Mouse (Mus musculus) frontal cortex, postnatal 14 days (tissue): ENCODE results near the gene Col6a2.

Experiments
- DNase-seq, 2 experiments: peaks; one replicate each; pipeline ENCODE4 v3.0.0; 2022; ENCODE audit warnings: low spot score in 2 of 2

Col6a2 gene

GRCm38 (mm10) chr10:76636601-76637000 is 13.2 kb upstream of the Col6a2 start:
- no peak for DNase-seq

GRCm38 (mm10) chr10:76636026-76636425 is 12.6 kb upstream of the Col6a2 start:
- no peak for DNase-seq

- DNase-seq, result no peak
Observed at GRCm38 (mm10) chr10:76634584-76634983, 11.2 kb upstream of the Col6a2 start.

DNA sequence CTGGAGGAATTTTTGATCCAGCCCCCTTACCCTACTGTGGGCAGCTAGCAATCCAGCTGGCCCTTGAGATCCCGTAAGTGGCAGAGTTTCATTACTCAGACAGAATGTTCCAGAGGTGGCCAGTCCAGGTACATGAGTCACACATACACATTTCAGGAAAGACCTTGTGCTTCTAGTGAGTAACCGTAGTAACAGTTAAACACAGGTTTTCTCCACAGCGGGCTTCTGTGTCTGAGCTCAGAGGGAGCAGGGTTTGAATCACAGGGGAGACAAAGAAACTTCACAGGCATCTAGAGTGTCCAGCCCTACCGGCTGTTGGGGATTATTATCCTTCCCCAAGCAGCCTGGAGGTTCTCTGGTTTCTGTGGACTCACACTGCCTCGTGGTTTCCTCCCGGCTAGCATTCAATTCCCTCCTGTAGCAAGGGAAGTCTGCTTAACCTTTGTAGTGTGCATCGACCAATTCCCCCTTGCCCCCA is 10.7 kb upstream of the Col6a2 start:
- DNase-seq, result no peak

GRCm38 (mm10) chr10:76632630-76633029 is 9.2 kb upstream of the Col6a2 start:
- DNase-seq, result peak in 1 of 2 experiments; percentile 19

DNA sequence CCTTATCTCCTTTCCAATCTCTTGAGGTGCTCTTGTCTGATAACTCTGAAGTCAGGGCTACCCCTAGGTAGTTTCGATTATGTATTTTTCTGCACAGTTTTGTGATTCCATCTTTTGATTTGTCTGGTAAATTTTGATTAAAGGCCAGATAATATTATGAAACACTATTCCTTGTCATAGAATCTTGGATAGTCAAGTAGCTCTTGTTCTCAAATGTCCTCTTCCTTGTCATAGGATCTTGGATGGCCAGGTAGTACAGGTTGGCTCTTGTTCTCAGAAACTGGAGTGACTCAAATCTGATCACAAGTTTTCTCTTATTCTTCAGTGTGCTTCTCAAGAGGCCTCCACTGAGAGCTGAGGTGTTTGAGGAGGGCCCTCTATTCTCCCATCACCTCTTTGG is 7.2 kb upstream of the Col6a2 start:
- DNase-seq, result no peak

DNA sequence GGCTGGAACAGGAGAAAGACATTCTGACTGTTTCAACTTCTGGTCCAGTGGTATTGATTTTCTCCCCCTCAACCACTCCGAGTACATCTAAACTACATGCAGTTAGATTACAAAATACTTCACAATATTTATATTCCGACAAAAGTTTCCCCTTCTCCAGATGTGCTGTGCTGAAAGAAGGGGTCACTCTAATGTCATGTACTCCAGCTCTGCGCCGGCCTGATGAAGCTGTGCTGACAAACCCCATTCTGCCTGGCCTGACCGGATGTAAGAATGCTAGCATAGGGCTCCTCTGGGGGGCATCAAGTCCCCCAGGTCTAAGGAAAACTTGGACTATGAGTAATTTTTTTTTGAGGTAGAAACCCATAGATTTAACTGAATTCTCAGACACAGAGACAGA is 4.3 kb upstream of the Col6a2 start:
- DNase-seq, result no peak

- no peak for DNase-seq
Observed at GRCm38 (mm10) chr10:76624903-76625302, 1.5 kb upstream of the Col6a2 start.

DNA sequence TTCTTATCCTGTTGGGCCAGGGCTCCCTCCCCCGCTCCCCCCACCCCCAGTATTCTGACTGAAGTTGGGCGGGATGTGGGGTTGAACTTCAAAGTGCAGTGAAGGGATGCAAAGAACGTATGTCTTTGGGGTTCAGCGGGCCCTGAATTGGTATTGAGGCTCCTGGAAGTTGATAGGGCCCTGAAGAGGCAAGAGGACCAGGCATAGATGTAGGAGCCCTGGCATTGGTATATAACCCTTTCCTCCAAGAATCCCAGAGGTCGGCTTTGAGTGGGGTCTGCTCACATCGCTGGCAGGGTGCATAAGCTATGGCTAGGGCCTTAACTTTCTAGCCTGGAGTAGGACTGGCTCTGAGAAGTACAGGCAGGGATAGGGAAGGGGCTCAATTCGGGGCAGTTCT is 304 bp upstream of the Col6a2 start:
- no peak for DNase-seq

GRCm38 (mm10) chr10:76622411-76622810 is 1.0 kb downstream of the Col6a2 start:
- DNase-seq, result no peak

GRCm38 (mm10) chr10:76612473-76612872 is 11.0 kb downstream of the Col6a2 start:
- no peak for DNase-seq

DNA sequence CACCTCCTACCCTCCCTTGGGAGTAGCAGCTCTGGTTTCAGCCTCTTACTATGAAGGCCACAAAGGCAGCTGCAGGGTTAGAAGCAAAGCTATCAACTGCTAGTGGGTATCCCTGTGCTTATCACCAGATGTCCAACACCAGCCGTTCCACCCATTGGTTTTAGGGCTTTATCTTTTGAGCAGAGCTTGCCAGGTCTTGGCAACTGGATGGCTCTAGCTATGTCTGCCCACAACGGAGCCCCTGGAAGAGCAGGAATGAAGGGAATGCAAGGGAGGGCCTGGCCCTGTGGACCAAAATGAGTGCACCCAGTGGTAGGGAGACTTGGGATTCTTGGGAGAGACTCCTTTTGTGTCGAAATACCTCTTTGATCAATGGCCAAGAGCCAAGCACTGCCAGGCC is 20.7 kb downstream of the Col6a2 start:
- no peak for DNase-seq

GRCm38 (mm10) chr10:76596338-76596737 is 27.1 kb downstream of the Col6a2 start:
- no peak for DNase-seq

DNA sequence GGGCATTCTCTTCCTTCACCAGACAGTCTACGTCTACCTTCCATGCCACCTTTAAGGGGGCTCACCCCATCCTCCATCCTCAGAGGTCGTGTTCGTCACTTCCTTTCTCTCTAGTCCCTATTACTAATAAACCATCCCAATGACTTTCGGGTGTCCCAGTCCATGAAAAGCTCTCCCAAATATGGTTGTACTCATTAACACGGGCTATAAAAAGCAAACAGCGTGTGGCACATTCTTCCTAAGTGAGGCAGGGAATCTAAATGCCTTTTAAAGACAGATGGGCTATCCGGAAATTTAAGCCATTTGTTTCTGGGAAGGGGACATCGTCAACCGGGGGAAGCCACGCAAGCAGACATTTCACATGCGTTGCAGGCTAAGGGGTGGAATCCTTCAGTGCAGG is 33.2 kb downstream of the Col6a2 start:
- DNase-seq, result no peak

GRCm38 (mm10) chr10:76586190-76586589 is 37.2 kb downstream of the Col6a2 start:
- no peak for DNase-seq

DNA sequence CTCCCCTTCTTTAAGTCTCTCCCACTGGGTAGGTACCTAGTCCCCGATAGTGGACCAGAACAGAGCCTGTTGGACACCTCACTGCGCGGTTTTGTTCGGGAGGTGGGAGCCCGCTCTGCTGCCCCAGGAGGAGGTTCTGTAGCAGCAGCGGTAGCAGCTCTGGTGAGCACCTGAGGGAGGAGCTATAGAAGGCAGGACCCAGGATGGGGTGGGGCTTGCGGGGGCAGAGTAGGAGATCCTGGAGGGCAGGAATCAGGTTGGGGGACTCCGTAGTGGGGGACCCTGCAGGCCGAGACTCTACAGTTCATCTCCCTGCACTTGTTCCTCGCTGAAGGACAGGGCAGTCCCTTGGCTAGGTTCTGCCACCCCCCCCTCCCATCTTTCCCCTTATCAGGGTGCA is 39.3 kb downstream of the Col6a2 start:
- DNase-seq, result no peak

DNA sequence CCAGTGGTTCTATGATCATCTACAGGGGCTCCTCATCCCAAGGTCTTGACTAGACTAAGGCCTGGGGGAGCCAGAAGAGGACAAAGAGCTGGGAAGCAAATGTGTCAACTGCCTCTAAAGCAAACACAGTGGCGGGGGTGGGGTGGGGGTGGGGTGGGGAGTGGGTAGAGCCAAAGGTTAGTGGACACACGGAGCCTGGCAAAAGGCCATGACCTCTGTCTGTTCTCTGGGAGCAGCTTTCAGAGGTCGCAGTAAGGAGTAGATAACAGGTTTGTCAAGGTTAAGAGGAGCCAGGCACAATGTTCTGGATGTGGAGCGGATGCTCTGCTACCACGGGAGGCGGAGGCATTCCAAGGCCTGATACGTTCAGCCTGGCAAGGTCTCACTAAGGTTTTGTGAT is 46.5 kb downstream of the Col6a2 start:
- no peak for DNase-seq

GRCm38 (mm10) chr10:76575374-76575773 is 48.1 kb downstream of the Col6a2 start, which contains the start of gene Ftcd:
Gene Ftcd (plus strand): TSS chr10:76575648.
- DNase-seq, result no peak

DNA sequence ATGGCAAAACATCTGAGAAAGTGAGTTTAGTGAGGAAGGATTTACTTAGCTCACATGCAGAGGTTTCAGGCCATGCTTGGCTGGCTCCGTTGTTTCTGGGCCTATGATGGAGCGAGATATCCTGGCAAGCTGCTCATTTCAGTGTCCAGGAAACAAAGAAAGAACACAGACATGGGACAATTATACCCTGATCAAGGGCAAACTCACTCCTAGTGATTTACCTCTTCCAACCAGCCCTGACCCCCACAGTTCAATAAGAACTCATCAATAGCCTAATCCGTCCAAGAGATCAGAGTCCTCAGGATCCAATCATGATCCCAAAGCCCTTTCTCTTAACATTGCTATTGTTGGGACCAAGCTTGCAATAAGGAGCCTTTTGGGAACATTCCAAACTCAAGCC is 51.3 kb downstream of the Col6a2 start:
- DNase-seq, result no peak

- DNase-seq, result no peak
Observed at GRCm38 (mm10) chr10:76571070-76571469, 52.4 kb downstream of the Col6a2 start.

- no peak for DNase-seq
Observed at GRCm38 (mm10) chr10:76569996-76570685, 53.3 kb downstream of the Col6a2 start.

DNA sequence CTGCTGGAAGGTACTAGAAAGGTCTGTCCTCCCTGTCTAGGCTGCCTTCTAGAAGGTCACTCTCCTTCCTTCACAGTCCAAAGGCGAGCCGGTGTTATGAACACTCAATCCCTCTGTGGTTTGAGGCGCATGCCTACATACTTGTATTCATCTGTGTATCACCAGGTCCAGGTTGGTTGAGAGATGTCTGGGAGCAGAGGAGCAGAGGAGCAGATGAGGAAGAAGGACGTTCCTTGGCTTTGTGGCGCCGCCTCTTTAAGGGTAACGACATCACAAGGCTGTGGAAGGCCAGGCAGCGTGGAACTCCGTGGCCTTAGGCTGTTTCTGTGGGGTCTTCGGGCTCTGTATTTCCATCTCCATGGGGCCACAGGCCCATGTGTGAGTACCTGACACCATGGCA is 61.5 kb downstream of the Col6a2 start, which contains the start of gene Spatc1l:
TSS of gene Spatc1l (plus strand) at position 301 of the 400 bp plus-strand sequence.
- no peak for DNase-seq

DNA sequence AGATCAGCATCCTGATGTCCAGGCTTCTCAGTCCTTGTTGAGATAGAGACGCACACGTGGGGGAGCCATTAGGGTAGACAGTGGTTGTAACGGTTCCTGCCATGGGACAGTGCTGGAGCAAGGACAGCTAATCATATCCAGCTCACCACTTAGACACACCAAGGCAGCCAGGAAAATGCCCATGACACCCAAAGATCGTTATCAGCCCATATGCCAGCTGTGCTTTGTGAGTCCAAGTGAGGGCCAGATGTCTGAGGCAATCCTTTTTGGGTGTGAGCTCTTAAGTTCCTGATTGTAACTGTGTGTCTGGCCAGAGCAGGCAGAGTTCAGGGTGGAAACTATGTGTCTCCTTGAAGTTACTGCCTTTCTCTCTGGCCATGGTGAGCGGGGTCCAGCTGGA is 69.4 kb downstream of the Col6a2 start:
- no peak for DNase-seq

GRCm38 (mm10) chr10:76551556-76551955 is 71.9 kb downstream of the Col6a2 start:
- no peak for DNase-seq
